Comparison of ENCODE assay signal across 8 mouse cellular contexts in the genomic region with DNA sequence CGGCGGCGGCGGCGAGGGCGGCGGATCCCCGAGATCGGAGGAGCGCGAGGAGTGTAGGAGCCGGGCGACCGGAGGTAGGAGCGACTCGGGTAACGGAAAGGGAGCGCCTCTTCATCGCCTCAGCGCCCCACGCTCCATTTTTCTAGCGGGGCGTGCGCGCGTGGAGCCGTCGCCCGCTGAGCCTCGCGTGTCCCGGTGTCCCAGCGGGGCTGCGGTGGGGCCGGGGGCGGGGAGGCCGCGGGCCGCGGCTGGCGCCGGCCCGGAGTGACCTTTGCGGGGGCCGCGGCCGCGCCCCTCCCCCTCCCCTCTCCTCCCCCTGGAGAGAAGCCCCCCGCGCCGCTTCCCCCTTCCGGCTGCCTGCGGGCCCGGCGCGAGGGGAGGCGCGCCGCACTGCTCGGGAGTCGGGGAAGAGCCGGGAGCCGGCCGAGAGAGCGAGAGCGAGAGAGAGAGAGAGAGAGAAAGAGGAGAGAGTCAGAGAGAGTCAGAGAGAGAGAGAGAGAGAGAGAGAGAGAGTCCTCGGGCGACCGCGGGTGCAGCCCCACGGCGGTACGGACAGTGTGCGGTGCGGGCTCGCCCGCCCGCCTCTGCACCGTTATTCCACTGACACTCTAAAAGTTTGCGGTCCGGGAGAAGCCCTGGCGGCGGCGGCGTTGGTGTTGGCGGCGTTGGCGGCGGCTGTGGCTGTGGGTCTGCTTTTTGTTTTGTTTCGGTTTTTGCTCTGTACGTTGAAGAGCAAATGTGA. TPM values are rescaled to one million over a fixed set of nuclear protein-coding genes. Genes with fewer than 3 reads are reported as not detected.
DNase-seq lines count a peak whose midpoint lies in the region; ATAC-seq and TF ChIP-seq lines count a peak whose summit lies in the region.

No protein-coding gene starts in this region.

- H3K27me3 ChIP-seq in CH12.LX (replicated peaks), result no peaks in the 10 kb centered on the region
- H3K27me3 ChIP-seq in heart, postnatal 0 days (ENCODE audit: control insufficient read depth, insufficient read depth, low read length), result no peaks in the 10 kb centered on the region
- no peaks in the 10 kb centered on the region for H3K27me3 ChIP-seq in limb, embryonic 15.5 days
- no peaks in the 10 kb centered on the region for H3K27me3 ChIP-seq in midbrain, postnatal 0 days (ENCODE audit: insufficient read depth, low read length)
- no peaks in the 10 kb centered on the region for H3K27me3 ChIP-seq in testis, adult 2 months (ENCODE audit: control insufficient read depth, insufficient read depth, low read length)

- H3K4me1 ChIP-seq in CH12.LX (ENCODE audit: control insufficient read depth in 1 of 2, insufficient read depth in 2 of 2), result peaks cover 3 to 20% of the 10 kb centered on the region in 2 experiments; a peak in 2 of 4 replicates
- no peaks in the 10 kb centered on the region for H3K4me1 ChIP-seq in heart, postnatal 0 days (ENCODE audit: control insufficient read depth, insufficient read depth)
- H3K4me1 ChIP-seq in limb, embryonic 15.5 days, result peaks cover 7% of the 10 kb centered on the region
- H3K4me1 ChIP-seq in midbrain, postnatal 0 days (ENCODE audit: insufficient read depth, low read length), result peaks cover 6% of the 10 kb centered on the region; the same call in 1 of the 2 replicates
- peaks cover 7% of the 10 kb centered on the region for H3K4me1 ChIP-seq in testis, adult 2 months (ENCODE audit: control insufficient read depth, insufficient read depth, low read length)

- under 1% methylated on average over 55 of the region's 91 CpGs for WGBS in heart, postnatal 0 days
- under 1% methylated on average over 66 of the region's 91 CpGs for WGBS in limb, embryonic 15.5 days
- under 1% methylated on average over 39 of the region's 91 CpGs for WGBS in midbrain, postnatal 0 days

- H3K9me3 ChIP-seq in CH12.LX (replicated peaks; ENCODE audit: low read length), result no peaks in the 10 kb centered on the region
- H3K9me3 ChIP-seq in heart, postnatal 0 days (replicated peaks; ENCODE audit: control insufficient read depth, low read length), result no peaks in the 10 kb centered on the region
- H3K9me3 ChIP-seq in limb, embryonic 15.5 days, result no peaks in the 10 kb centered on the region
- H3K9me3 ChIP-seq in midbrain, postnatal 0 days (ENCODE audit: low read length), result no peaks in the 10 kb centered on the region

- ATAC-seq in frontal cortex, adult (ENCODE audit: low TSS enrichment), result peak; percentile 17; the same call in 1 of the 2 replicates
- peak; percentile 45 for ATAC-seq in heart, postnatal 0 days (ENCODE audit: insufficient read depth, low read depth)
- peak; percentile 15; the same call in 1 of the 2 replicates for ATAC-seq in limb, embryonic 15.5 days (ENCODE audit: insufficient number of reproducible peaks, low FRiP score, low TSS enrichment, low read depth)
- ATAC-seq in midbrain, postnatal 0 days (ENCODE audit: low FRiP score), result peak; percentile 54

- 0 out of 2 replicates have a peak overlapping the region, but pooled peaks have one; percentile 17 for H3K27ac ChIP-seq in CH12.LX (ENCODE audit: insufficient read depth, low read depth)
- peak overlapping the region; percentile 92 for H3K27ac ChIP-seq in heart, postnatal 0 days (ENCODE audit: low read depth)
- H3K27ac ChIP-seq in limb, embryonic 15.5 days, result peak overlapping the region; percentile 96
- H3K27ac ChIP-seq in midbrain, postnatal 0 days (ENCODE audit: low read depth, low read length), result peak overlapping the region; percentile 86
- H3K27ac ChIP-seq in testis, adult 2 months (ENCODE audit: control insufficient read depth, insufficient read depth, low read depth, low read length), result peak overlapping the region; percentile 79

- dilution Hi-C loops in CH12.LX (cut with MboI; ENCODE audit: extremely low pct_ligation_motif_present, extremely low pct_unique_long_range_greater_than_20kb, low sequenced_read_pairs), result no loop called here

- peaks cover 2 to 6% of the 10 kb centered on the region in 2 experiments for H3K36me3 ChIP-seq in CH12.LX (replicated peaks in 1 of 2; ENCODE audit: control insufficient read depth in 1 of 2, insufficient read depth in 1 of 2, low read length in 1 of 2)
- no peaks in the 10 kb centered on the region for H3K36me3 ChIP-seq in heart, postnatal 0 days (replicated peaks; ENCODE audit: control insufficient read depth, insufficient read depth, low read length)
- H3K36me3 ChIP-seq in limb, embryonic 15.5 days, result no peaks in the 10 kb centered on the region
- no peaks in the 10 kb centered on the region for H3K36me3 ChIP-seq in midbrain, postnatal 0 days (ENCODE audit: insufficient read depth, low read length)
- no peaks in the 10 kb centered on the region for H3K36me3 ChIP-seq in testis, adult 2 months (ENCODE audit: control insufficient read depth, insufficient read depth, low read length)

- no peak for TF ChIP-seq EP300 in CH12.LX (IDR thresholded peaks at IDR 0.05; ENCODE audit: low read length)
- TF ChIP-seq EP300 in heart, postnatal 0 days (IDR thresholded peaks at IDR 0.05; ENCODE audit: low read depth), result no peak

- H3K4me3 ChIP-seq in CH12.LX (replicated peaks in 1 of 3; ENCODE audit: low read depth in 2 of 3, low read length in 2 of 3, poor library complexity in 1 of 3), result peak overlapping the region; percentile 80 to 89 (median 85)
- peak overlapping the region; percentile 94 for H3K4me3 ChIP-seq in heart, postnatal 0 days (ENCODE audit: low read depth, low read length)
- H3K4me3 ChIP-seq in limb, embryonic 15.5 days, result peak overlapping the region; percentile 91
- peak overlapping the region; percentile 91 for H3K4me3 ChIP-seq in midbrain, postnatal 0 days (ENCODE audit: low read depth, low read length)
- peak overlapping the region; percentile 94 for H3K4me3 ChIP-seq in testis, adult 2 months (ENCODE audit: control insufficient read depth, low read depth, low read length)

- DNase-seq in frontal cortex, postnatal 10 days (ENCODE audit: low spot score in 2 of 2), result no peak
- DNase-seq in CH12.LX (ENCODE audit: extremely low read depth), result no peak
- DNase-seq in embryo, embryonic 11 days, result peak; percentile 66
- peak; percentile 39 for DNase-seq in heart, postnatal 0 days (ENCODE audit: low spot score)
- DNase-seq in midbrain, postnatal 0 days (ENCODE audit: low spot score), result peak; percentile 40

- H3K4me2 ChIP-seq in CH12.LX (ENCODE audit: insufficient read depth, low read depth, poor library complexity, severe bottlenecking), result peak overlapping the region; percentile 99
- peak overlapping the region; percentile 70 for H3K4me2 ChIP-seq in heart, postnatal 0 days (ENCODE audit: low read depth, low read length)
- peak overlapping the region; percentile 52 for H3K4me2 ChIP-seq in limb, embryonic 15.5 days
- H3K4me2 ChIP-seq in midbrain, postnatal 0 days (ENCODE audit: low read depth, low read length, poor library complexity, severe bottlenecking), result peak overlapping the region; percentile 50

- TF ChIP-seq POLR2A in CH12.LX (IDR thresholded peaks at IDR 0.05; ENCODE audit: low read depth, low read length), result peak; percentile 45; the same call in 1 of the 2 replicates
- TF ChIP-seq POLR2A in testis, adult 2 months (IDR thresholded peaks at IDR 0.05; ENCODE audit: control insufficient read depth, low read depth, low read length), result peak; percentile 13; the same call in 1 of the 2 replicates

- H3K9ac ChIP-seq in CH12.LX (ENCODE audit: insufficient read depth, low read depth), result peak overlapping the region; percentile 95
- H3K9ac ChIP-seq in heart, postnatal 0 days (replicated peaks; ENCODE audit: low read depth, low read length), result peak overlapping the region; percentile 93
- peak overlapping the region; percentile 89 for H3K9ac ChIP-seq in limb, embryonic 15.5 days
- H3K9ac ChIP-seq in midbrain, postnatal 0 days (replicated peaks; ENCODE audit: low read length, poor library complexity, severe bottlenecking), result peak overlapping the region; percentile 89

- no peak for TF ChIP-seq RAD21 in CH12.LX (IDR thresholded peaks at IDR 0.05; ENCODE audit: low read depth, low read length)

- in situ Hi-C loops in CH12.LX (cut with MboI; ENCODE audit: low pct_ligation_motif_present, low pct_unique_long_range_greater_than_20kb, low sequenced_read_pairs), result no loop called here

- peaks cover 37% of the 10 kb centered on the region for H3K79me2 ChIP-seq in CH12.LX (replicated peaks; ENCODE audit: control insufficient read depth, extremely low read depth, insufficient read depth, poor library complexity, severe bottlenecking)

- no peak for TF ChIP-seq CTCF in CH12.LX (conservative IDR thresholded peaks at IDR 0.05 in 1 of 2, IDR thresholded peaks at IDR 0.05 in 1 of 2; ENCODE audit: low read depth in 2 of 2, low read length in 2 of 2)
- TF ChIP-seq CTCF in heart, postnatal 0 days (IDR thresholded peaks at IDR 0.05; ENCODE audit: low read depth), result no peak
- no peak for TF ChIP-seq CTCF in midbrain, postnatal 0 days (IDR thresholded peaks at IDR 0.05)
- no peak for TF ChIP-seq CTCF in testis, adult 2 months (IDR thresholded peaks at IDR 0.05; ENCODE audit: control insufficient read depth, insufficient read depth, insufficient replicate concordance, low read depth, low read length)

TF ChIP-seq in CH12.LX, 34 proteins besides CTCF, POLR2A, EP300 and RAD21 (continues in another document):
- TF ChIP-seq CHD2 (IDR thresholded peaks at IDR 0.05; ENCODE audit: low read length), result no peak
- peak; percentile 27; the same call in 1 of the 2 replicates for TF ChIP-seq IRF4 (IDR thresholded peaks at IDR 0.05; ENCODE audit: low read depth, low read length)
- no peak for TF ChIP-seq MXI1 (IDR thresholded peaks at IDR 0.05; ENCODE audit: low read depth, low read length)

RNA-seq across cellular contexts. Expression of a gene that starts 0.5 kb away (rescaled TPM):
- total RNA-seq in CH12.LX (2012; rRNA removed) (14.3 and 15.0 TPM in 2 replicates), CH12.LX (2014; rRNA removed) (27.4 and 27.5 TPM in 2 replicates)
- 26.0 and 31.1 TPM in 2 replicates for polyA plus RNA-seq in CH12.LX (2012; ENCODE audit: insufficient read length, low read depth)
- 16.3 and 24.2 TPM in 2 replicates for total RNA-seq in heart, postnatal 0 days (2014; rRNA removed; ENCODE audit: low replicate concordance)
- 8.0 and 8.1 TPM in 2 replicates for polyA plus RNA-seq in heart, postnatal 0 days (2015; fragmentation: Nextera tagmentation; extraction: Ambion mirVana)
- polyA plus RNA-seq in limb, embryonic 15.5 days (2015; fragmentation: Nextera tagmentation; extraction: Ambion mirVana), result 27.5 and 33.1 TPM in 2 replicates
- 44.1 and 62.6 TPM in 2 replicates for total RNA-seq in midbrain, postnatal 0 days (2014; rRNA removed)
- polyA plus RNA-seq in midbrain, postnatal 0 days (2015; fragmentation: Nextera tagmentation; extraction: Ambion mirVana), result 17.9 and 18.8 TPM in 2 replicates
- polyA plus RNA-seq in testis, adult 2 months (2012; rRNA removed), result 4.9 and 5.6 TPM in 2 replicates

RNA-seq across cellular contexts. Expression of a gene that starts 8.1 kb away (rescaled TPM):
- total RNA-seq in CH12.LX (2012; rRNA removed), result 53.1 and 65.3 TPM in 2 replicates
- total RNA-seq in CH12.LX (2014; rRNA removed), result 84.4 and 96.5 TPM in 2 replicates
- 80.0 and 84.9 TPM in 2 replicates for polyA plus RNA-seq in CH12.LX (2012; ENCODE audit: insufficient read length, low read depth)
- total RNA-seq in heart, postnatal 0 days (2014; rRNA removed; ENCODE audit: low replicate concordance), result 27.9 and 54.3 TPM in 2 replicates
- polyA plus RNA-seq in heart, postnatal 0 days (2015; fragmentation: Nextera tagmentation; extraction: Ambion mirVana), result 24.0 and 26.9 TPM in 2 replicates
- 43.6 and 43.9 TPM in 2 replicates for polyA plus RNA-seq in limb, embryonic 15.5 days (2015; fragmentation: Nextera tagmentation; extraction: Ambion mirVana)
- 38.9 and 63.4 TPM in 2 replicates for total RNA-seq in midbrain, postnatal 0 days (2014; rRNA removed)
- 27.9 and 29.1 TPM in 2 replicates for polyA plus RNA-seq in midbrain, postnatal 0 days (2015; fragmentation: Nextera tagmentation; extraction: Ambion mirVana)
- 18.9 and 20.0 TPM in 2 replicates for polyA plus RNA-seq in testis, adult 2 months (2012; rRNA removed)

Comparison
In these comparisons a context has a peak if more than half of its experiments do, and no peak if none do; other contexts are left out.
1. DNase-seq: peak in embryo, embryonic 11 days (single experiment), heart, postnatal 0 days (single experiment) and midbrain, postnatal 0 days (single experiment); none in frontal cortex, postnatal 10 days (0 of 2) and CH12.LX (single experiment).
2. H3K27ac ChIP-seq: peak in every context shown above with its lines; median percentile 96 in limb, embryonic 15.5 days; 92 in heart, postnatal 0 days; 86 in midbrain, postnatal 0 days; 79 in testis, adult 2 months; 17 in CH12.LX.
3. Peak in every context shown above with its lines, with median percentiles within 50 percentile points of each other: ATAC-seq, H3K4me2 ChIP-seq, H3K4me3 ChIP-seq and H3K9ac ChIP-seq.